Mouse (Mus musculus): Measurements from ENCODE around the gene Ociad2. TPM values are rescaled to one million over a fixed set of nuclear protein-coding genes. Genes with fewer than 3 reads are reported as not detected.
A peak's percentile ranks its signal among the peaks of the same experiment; 100 is the strongest.

Gene Ociad2
- polyA plus RNA-seq, 1 experiment = 2.0 TPM

- no peaks in the 10 kb centered on the region for H3K4me1 ChIP-seq (ENCODE audit: control insufficient read depth, insufficient read depth, low read length)
- 84% methylated on average over 3 of the region's 3 CpGs for WGBS
- TF ChIP-seq POLR2A (IDR thresholded peaks at IDR 0.05; ENCODE audit: borderline replicate concordance, control insufficient read depth, low read depth, low read length) (no peak), CTCF (IDR thresholded peaks at IDR 0.05; ENCODE audit: control insufficient read depth, insufficient read depth, low read length) (no peak)
- no peak overlapping the region for H3K27ac ChIP-seq (ENCODE audit: control insufficient read depth, insufficient read depth, low read depth, low read length, poor library complexity)
- H3K4me3 ChIP-seq (replicated peaks; ENCODE audit: control insufficient read depth, low read depth, low read length) = no peak overlapping the region
These were observed 33.5 kb downstream of the Ociad2 start for GRCm38 (mm10) chr5:73307297-73307696.

GRCm38 (mm10) chr5:73306486-73306885, 34.3 kb downstream of the Ociad2 start:
- TF ChIP-seq CTCF (IDR thresholded peaks at IDR 0.05; ENCODE audit: control insufficient read depth, insufficient read depth, low read length) (no peak), POLR2A (IDR thresholded peaks at IDR 0.05; ENCODE audit: borderline replicate concordance, control insufficient read depth, low read depth, low read length) (no peak)
- no peak overlapping the region for H3K4me3 ChIP-seq (replicated peaks; ENCODE audit: control insufficient read depth, low read depth, low read length)
- H3K27ac ChIP-seq (ENCODE audit: control insufficient read depth, insufficient read depth, low read depth, low read length, poor library complexity) = no peak overlapping the region
- peaks cover 1% of the 10 kb centered on the region; the same call in 1 of the 2 replicates for H3K4me1 ChIP-seq (ENCODE audit: control insufficient read depth, insufficient read depth, low read length)
- WGBS = 89% methylated on average over 6 of the region's 6 CpGs

DNA sequence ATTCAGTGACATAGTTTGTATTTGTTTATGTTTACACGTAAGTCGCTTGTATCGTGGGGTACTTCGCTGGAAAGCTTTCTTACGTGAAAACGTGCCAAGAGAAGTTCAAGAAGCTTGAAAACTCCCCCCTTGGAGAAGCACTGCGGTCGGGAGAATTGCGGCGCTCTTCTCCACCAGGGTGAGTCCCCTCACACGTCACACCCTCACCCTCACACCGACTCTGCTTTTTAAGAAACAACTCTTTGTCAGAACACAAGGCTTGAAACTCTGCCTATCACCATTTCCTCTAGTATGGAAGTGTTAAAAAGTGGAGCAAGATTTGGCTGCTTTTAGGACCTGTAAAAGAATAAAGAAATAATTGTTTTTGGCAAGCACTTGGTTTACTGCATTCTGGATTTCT, 36.3 kb downstream of the Ociad2 start:
- Histone ChIP-seq H3K4me3 (replicated peaks; ENCODE audit: control insufficient read depth, low read depth, low read length) (no peak overlapping the region), H3K4me1 (ENCODE audit: control insufficient read depth, insufficient read depth, low read length) (peaks cover 1% of the 10 kb centered on the region; the same call in 1 of the 2 replicates)
- 91% methylated on average over 12 of the region's 12 CpGs for WGBS

GRCm38 (mm10) chr5:73301601-73302307, 39.1 kb downstream of the Ociad2 start:
- Histone ChIP-seq H3K4me3 (replicated peaks; ENCODE audit: control insufficient read depth, low read depth, low read length) (no peak overlapping the region), H3K4me1 (ENCODE audit: control insufficient read depth, insufficient read depth, low read length) (peaks cover 1% of the 10 kb centered on the region; the same call in 1 of the 2 replicates), H3K27ac (ENCODE audit: control insufficient read depth, insufficient read depth, low read depth, low read length, poor library complexity) (no peak overlapping the region)
- 76% methylated on average over 7 of the region's 7 CpGs for WGBS
- TF ChIP-seq POLR2A (IDR thresholded peaks at IDR 0.05; ENCODE audit: borderline replicate concordance, control insufficient read depth, low read depth, low read length) (no peak), CTCF (IDR thresholded peaks at IDR 0.05; ENCODE audit: control insufficient read depth, insufficient read depth, low read length) (no peak)

More for the DNA sequence above, 36.3 kb downstream of the Ociad2 start:
- H3K27ac ChIP-seq (ENCODE audit: control insufficient read depth, insufficient read depth, low read depth, low read length, poor library complexity) = no peak overlapping the region
- TF ChIP-seq CTCF (IDR thresholded peaks at IDR 0.05; ENCODE audit: control insufficient read depth, insufficient read depth, low read length) = no peak
- no peak for TF ChIP-seq POLR2A (IDR thresholded peaks at IDR 0.05; ENCODE audit: borderline replicate concordance, control insufficient read depth, low read depth, low read length)

DNA sequence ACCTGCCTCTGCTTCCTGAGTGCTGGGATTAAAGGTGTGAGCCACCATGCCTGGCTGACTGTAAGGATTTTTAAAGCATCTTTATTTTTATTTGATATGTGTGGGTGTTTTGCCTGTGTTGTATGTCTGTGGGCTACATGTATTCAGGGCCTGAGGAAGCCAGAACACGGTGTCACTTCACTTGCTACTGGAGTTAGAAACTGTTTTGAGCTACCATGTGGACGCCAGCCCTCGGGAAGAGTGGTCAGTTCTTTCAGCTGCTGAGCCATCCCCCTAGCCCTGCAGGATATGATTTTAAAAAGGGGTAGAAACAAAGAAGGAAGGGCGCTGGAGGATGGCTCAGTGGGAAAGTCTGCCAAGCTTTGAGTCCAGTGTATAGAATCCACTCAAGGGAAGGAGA, 44.9 kb downstream of the Ociad2 start:
- WGBS = 84% methylated on average over 4 of the region's 4 CpGs
- TF ChIP-seq CTCF (IDR thresholded peaks at IDR 0.05; ENCODE audit: control insufficient read depth, insufficient read depth, low read length) = no peak
- no peak for TF ChIP-seq POLR2A (IDR thresholded peaks at IDR 0.05; ENCODE audit: borderline replicate concordance, control insufficient read depth, low read depth, low read length)
- Histone ChIP-seq H3K4me3 (replicated peaks; ENCODE audit: control insufficient read depth, low read depth, low read length) (no peak overlapping the region), H3K27ac (ENCODE audit: control insufficient read depth, insufficient read depth, low read depth, low read length, poor library complexity) (no peak overlapping the region), H3K4me1 (ENCODE audit: control insufficient read depth, insufficient read depth, low read length) (no peaks in the 10 kb centered on the region; the same call in 1 of the 2 replicates)

DNA sequence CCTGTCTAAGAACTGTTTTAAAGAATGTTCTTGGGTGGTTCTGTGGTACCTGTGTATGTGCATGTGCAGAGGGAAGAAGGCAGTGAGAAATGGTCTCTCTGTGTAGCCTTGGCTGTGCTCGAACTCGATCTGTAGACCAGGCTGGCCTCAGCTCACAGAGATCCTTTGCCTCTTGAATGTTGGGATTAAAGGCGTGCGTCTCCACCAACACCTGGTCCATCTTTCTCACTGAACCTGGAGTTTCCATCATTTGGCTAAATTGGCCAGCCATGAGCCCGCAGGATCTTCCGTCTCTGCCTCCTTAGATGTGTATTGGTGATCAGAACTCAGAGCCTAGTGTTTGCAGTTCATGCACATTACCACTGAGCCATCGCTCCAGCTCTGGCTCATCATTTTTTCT, 45.8 kb downstream of the Ociad2 start:
- 94% methylated on average over 7 of the region's 7 CpGs for WGBS
- H3K4me3 ChIP-seq (replicated peaks; ENCODE audit: control insufficient read depth, low read depth, low read length) = no peak overlapping the region

DNA sequence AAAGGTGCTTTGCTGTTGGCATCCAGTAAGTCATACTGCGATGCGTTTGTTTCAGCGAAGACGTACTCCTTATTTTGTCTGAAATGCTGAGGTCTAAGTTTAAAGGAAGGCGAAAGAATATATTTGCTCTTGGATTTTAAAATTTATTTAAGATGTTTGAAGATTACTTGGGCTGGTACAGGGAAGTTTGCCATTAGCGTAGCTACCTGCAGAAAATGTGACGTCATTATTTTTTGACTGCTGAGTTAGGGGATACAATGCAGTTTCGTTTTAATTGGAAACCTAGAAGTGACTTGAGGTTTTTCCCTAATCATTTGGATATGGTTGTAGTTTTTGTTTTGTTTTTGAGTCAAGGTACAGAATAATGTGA, 47.4 kb downstream of the Ociad2 start:
- WGBS = 4% methylated on average over 8 of the region's 8 CpGs
- H3K27ac ChIP-seq (ENCODE audit: control insufficient read depth, insufficient read depth, low read depth, low read length, poor library complexity) = no peak overlapping the region
- peak overlapping the region; percentile 90 for H3K4me3 ChIP-seq (replicated peaks; ENCODE audit: control insufficient read depth, low read depth, low read length)
- no peaks in the 10 kb centered on the region; the same call in 1 of the 2 replicates for H3K4me1 ChIP-seq (ENCODE audit: control insufficient read depth, insufficient read depth, low read length)
- TF ChIP-seq POLR2A (IDR thresholded peaks at IDR 0.05; ENCODE audit: borderline replicate concordance, control insufficient read depth, low read depth, low read length) (no peak), CTCF (IDR thresholded peaks at IDR 0.05; ENCODE audit: control insufficient read depth, insufficient read depth, low read length) (no peak)

More for the DNA sequence above, 45.8 kb downstream of the Ociad2 start:
- TF ChIP-seq POLR2A (IDR thresholded peaks at IDR 0.05; ENCODE audit: borderline replicate concordance, control insufficient read depth, low read depth, low read length) (no peak), CTCF (IDR thresholded peaks at IDR 0.05; ENCODE audit: control insufficient read depth, insufficient read depth, low read length) (no peak)
- no peak overlapping the region for H3K27ac ChIP-seq (ENCODE audit: control insufficient read depth, insufficient read depth, low read depth, low read length, poor library complexity)
- H3K4me1 ChIP-seq (ENCODE audit: control insufficient read depth, insufficient read depth, low read length) = no peaks in the 10 kb centered on the region; the same call in 1 of the 2 replicates

DNA sequence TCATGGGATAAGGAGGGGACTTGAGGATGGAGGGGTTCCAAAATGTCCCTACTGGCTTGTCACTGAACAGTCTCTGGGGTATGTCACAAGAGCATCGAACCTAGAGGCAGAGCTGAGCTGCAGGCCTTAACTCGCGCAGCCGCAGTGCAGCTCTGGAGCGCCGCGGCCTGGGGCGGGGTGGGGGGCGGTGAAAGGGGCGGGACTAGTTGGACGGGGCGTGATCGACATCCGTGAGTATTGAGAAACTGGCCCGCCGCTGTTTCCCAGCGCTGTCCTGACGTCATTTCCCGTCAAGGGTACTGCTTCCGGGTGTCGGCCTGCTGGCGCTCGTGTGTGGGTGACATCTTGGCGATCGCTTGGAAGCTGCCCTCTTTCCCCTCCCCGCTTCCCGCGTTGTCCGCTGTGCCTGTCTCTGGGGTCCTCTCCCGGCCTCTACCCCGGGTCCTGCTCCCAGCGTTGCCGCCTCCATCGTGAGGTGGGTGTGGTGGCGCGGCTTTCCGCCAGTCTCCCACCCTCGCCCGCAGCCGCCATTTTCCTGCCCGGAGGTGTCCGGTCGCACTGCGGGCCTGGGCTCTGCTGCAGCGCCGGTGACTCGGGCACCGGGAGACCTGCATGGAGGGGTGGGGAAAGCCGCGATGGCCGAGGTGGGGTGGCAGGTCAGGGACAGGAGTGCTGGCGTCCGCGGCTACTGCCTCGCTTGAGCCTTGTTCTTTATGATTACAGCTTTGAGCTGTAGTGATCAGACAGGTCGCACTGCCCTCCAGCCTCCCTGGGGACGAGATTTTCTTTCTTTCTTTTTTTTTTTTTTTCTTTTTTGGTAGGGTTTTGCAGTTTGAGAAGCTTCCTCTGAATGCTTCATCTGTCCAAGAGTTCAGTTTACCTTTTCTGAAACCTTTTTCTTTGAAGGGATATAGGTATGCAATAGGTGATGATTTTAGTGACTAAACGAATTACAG, 48.0 kb downstream of the Ociad2 start, which contains the start of gene Ociad1:
Gene Ociad1 (plus strand): TSS at position 283 of the 956 bp plus-strand sequence.
- Histone ChIP-seq H3K4me3 (replicated peaks; ENCODE audit: control insufficient read depth, low read depth, low read length) (peak within 1 kb of the TSS; percentile 90), H3K27ac (ENCODE audit: control insufficient read depth, insufficient read depth, low read depth, low read length, poor library complexity) (peak within 1 kb of the TSS; percentile 95), H3K4me1 (ENCODE audit: control insufficient read depth, insufficient read depth, low read length) (no peaks in the 10 kb centered on the region; the same call in 1 of the 2 replicates)
- TF ChIP-seq POLR2A (IDR thresholded peaks at IDR 0.05; ENCODE audit: borderline replicate concordance, control insufficient read depth, low read depth, low read length) = peak; percentile 91; the same call in 1 of the 2 replicates
- TF ChIP-seq CTCF (IDR thresholded peaks at IDR 0.05; ENCODE audit: control insufficient read depth, insufficient read depth, low read length) = no peak
- WGBS = under 1% methylated on average over 58 of the region's 58 CpGs
